Mouse (Mus musculus): ENCODE results near the gene Olfr71.

DNA sequence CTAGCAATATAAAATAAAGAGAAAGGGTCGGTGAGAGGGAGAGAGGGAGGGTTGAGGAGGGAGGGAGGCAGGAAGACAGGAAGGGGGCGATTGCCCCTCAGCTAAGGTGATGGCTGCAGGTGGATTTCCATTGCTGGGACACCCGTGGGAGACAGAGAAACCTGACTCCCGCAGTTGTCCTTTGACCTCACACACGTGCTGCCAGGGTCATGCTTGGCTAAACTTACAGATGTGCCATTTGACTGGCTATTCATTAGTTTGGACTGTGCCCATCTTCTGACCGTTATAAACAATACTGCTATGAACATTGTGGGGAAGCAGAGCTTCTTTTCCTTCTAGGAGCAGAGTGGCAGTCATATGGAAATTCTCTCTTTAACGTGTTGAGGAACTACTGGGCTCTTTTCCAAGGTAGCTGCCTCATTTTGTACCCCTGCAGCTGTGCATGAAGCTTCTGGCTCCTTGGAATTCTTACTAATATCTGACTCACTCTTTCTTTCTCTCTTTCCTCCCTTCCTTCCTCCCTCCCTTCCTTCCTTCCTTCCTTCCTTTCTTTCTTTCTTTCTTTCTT, 3.7 kb upstream of the Olfr71 start:
- TF ChIP-seq CTCF (IDR thresholded peaks at IDR 0.05; ENCODE audit: low read depth): no peak
- no peak for TF ChIP-seq EP300 (IDR thresholded peaks at IDR 0.05; ENCODE audit: low read depth)
